Mouse (Mus musculus): ENCODE data around the gene Lrrc1.

The Lrrc1 gene

GRCm38 (mm10) chr9:77385611-77386010 is 159.1 kb downstream of the Lrrc1 start:
- no peak for DNase-seq (ENCODE audit: low read depth, low spot score)

GRCm38 (mm10) chr9:77384651-77385050 is 160.0 kb downstream of the Lrrc1 start:
- no peak for DNase-seq (ENCODE audit: low read depth, low spot score)

DNA sequence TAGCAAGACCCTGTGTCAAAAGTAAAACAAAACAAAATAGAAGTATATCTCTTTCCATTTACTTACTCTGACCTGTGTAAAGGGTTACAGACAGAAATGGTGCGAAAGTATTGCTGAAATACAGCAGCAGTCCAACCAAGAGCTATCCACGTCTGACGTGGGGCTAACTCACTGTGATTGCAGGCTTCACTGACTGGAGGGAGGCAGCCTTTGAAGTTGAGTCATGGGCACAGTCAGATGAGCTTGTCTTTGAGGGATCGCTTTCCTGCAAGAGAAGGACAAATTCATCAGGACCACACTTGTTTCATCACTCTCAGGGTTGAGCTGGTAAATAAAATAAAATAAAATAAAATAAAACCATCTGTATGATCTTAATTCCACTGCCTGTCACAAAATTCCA is 160.7 kb downstream of the Lrrc1 start:
- DNase-seq (ENCODE audit: low read depth, low spot score): no peak

GRCm38 (mm10) chr9:77382514-77382913 is 162.2 kb downstream of the Lrrc1 start:
- no peak for DNase-seq (ENCODE audit: low read depth, low spot score)

GRCm38 (mm10) chr9:77381565-77381964 is 163.1 kb downstream of the Lrrc1 start:
- DNase-seq (ENCODE audit: low read depth, low spot score): no peak

All from c-Kit-negative CD71-positive TER-119-positive erythroid progenitor cells, embryonic 14.5 days (primary cell).